Mouse (Mus musculus) liver (tissue): ENCODE measurements around the gene Catspere2.

Experiments used
- DNase-seq: peaks from one replicate; pipeline ENCODE4 v3.0.0-alpha.2; 2020; ENCODE audit warnings: mixed read lengths

Catspere2 gene

DNA sequence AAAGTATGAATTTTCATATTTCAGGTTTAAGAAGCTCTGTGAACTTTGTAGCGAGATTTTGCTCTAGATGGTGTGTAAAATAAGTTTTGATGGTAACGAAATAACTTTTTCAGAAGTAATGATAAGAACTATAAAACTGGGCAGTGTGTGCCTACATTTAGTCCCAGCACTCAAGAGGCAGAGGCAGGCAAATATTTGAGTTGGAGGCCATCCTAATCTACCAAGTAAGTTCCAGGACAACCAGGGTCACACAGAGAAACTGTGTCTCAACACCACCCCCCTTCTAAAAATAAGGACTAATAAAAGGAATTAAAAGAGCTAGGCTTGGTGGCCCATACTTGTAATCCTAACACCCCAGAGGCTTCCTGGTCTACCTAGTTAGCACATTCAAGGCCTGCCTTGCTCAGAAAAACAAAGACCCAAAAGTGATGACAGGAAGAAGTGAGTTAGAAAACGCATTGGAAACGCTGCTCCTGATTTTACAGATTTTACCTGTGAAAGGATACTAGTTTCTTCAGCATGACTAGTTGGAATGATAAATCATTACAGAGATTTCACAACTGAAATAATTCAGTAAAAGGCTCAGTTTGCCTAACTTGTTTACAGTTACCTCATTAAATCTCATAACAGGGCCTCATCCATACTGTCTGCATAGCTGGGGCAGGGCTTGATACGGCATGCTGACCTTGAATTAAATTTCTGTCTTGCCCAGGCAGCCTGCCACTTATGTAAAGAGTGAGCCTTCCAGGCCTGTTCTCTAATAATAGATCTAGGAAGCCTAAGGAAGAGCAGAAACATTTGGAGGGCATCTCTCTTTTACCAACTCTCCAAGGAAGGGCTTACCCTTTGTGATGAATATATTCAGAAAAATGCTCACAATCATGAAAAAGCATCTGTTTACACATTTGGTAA, 236.2 kb downstream of the Catspere2 start:
- no peak for DNase-seq
